Comparison of ENCODE assay signal across 21 mouse cellular contexts in the genomic region with DNA sequence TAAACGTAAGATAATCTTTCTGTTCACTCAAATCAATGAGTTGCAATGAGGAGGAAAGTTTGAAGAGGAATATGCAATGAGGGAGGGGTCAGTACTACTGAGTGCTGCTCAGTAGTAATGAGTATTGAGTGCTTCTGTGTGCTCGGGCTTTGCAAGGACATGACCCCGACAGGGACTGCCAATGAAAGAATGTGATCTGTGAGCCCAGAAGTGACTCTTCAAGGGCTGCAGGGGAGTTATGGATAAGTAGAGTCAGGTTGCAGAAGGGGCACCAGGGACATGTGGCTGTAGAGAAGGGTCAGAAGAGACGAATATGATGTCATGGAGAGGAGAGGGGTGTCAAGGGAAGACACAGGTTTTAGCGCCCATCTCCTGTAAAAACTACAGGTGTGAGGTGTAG. TPM values are rescaled to one million over a fixed set of nuclear protein-coding genes. Genes with fewer than 3 reads are reported as not detected.
DNase-seq lines count a peak whose midpoint lies in the region; TF ChIP-seq lines count a peak whose summit lies in the region.
"Had no signal": no experiment of that assay in that cellular context is flagged by ENCODE, and none has a peak within 500 bp of the region (broad histone marks: within the 10 kb centered on the region; RNA-seq: fewer than 3 reads in every experiment).

No protein-coding gene starts in this region.

- H3K9ac ChIP-seq in heart, adult 2 months (ENCODE audit: low read depth, low read length) = no peak overlapping the region
- H3K9ac ChIP-seq: embryonic facial prominence, embryonic 12.5 days; forebrain, embryonic 13.5 days; forebrain, embryonic 15.5 days; forebrain, postnatal 0 days had no signal

- DNase-seq in adrenal gland, adult (ENCODE audit: inconsistent age in 2 of 2, low spot score in 1 of 2) = peak; percentile 35 to 74
- no peak for DNase-seq in adrenal gland, adult 18-20 months (ENCODE audit: low spot score in 2 of 2)
- peak; percentile 22 for DNase-seq in adrenal gland, postnatal 14 days
- DNase-seq in adrenal gland, postnatal 10 days = no peak
- DNase-seq in heart, embryonic 10.5 days (ENCODE audit: low spot score) = no peak
- no peak for DNase-seq in heart, adult 2 months
- DNase-seq: adrenal gland, postnatal 36 days; B cell, adult 2 months; cerebellum, adult 11-12 months; cerebellum, adult 2 months; cerebellum, adult 9-10 months; cerebellum, postnatal 10 days; cerebellum, postnatal 25 days; forebrain, postnatal 0 days had no signal

- H3K4me3 ChIP-seq in heart, embryonic 10.5 days = no peak overlapping the region
- no peak overlapping the region for H3K4me3 ChIP-seq in heart, adult 2 months
- H3K4me3 ChIP-seq: embryonic facial prominence, embryonic 10.5 days; embryonic facial prominence, embryonic 12.5 days; forebrain, embryonic 13.5 days; forebrain, embryonic 15.5 days had no signal

- TF ChIP-seq EP300 in heart, adult 2 months (IDR thresholded peaks at IDR 0.05; ENCODE audit: insufficient read depth, low read depth, low read length) = no peak

- no peaks in the 10 kb centered on the region for H3K79me2 ChIP-seq in heart, adult 2 months (replicated peaks; ENCODE audit: control insufficient read depth, insufficient read depth, low read length)

- TF ChIP-seq CTCF in heart, adult 2 months (IDR thresholded peaks at IDR 0.05) = no peak

- intact Hi-C loops in heart, adult 2 months (cut with DNase I) = loop anchor here (2.0 kb wide), 1 partner anchor 328 kb away; no protein-coding TSS in a partner anchor

- H3K27me3 ChIP-seq in heart, embryonic 10.5 days (ENCODE audit: insufficient read depth, poor library complexity, severe bottlenecking) = no peaks in the 10 kb centered on the region
- H3K27me3 ChIP-seq in heart, adult 2 months (ENCODE audit: control insufficient read depth, insufficient read depth, low read length) = no peaks in the 10 kb centered on the region
- H3K27me3 ChIP-seq: CH12.LX; embryonic facial prominence, embryonic 12.5 days; forebrain, embryonic 13.5 days; forebrain, embryonic 15.5 days; Patski had no signal

- 61% methylated on average over 5 of the region's 5 CpGs for WGBS in heart, embryonic 10.5 days
- WGBS in heart, adult 2 months = 70% methylated on average over 5 of the region's 5 CpGs

- peaks cover 44% of the 10 kb centered on the region for H3K4me1 ChIP-seq in heart, embryonic 10.5 days
- H3K4me1 ChIP-seq in heart, adult 2 months (ENCODE audit: control insufficient read depth, insufficient read depth, low read length) = peaks cover 22% of the 10 kb centered on the region
- H3K4me1 ChIP-seq: forebrain, embryonic 13.5 days; forebrain, embryonic 15.5 days had no signal

- H3K36me3 ChIP-seq in heart, embryonic 10.5 days = peaks cover 72% of the 10 kb centered on the region
- H3K36me3 ChIP-seq in heart, adult 2 months (ENCODE audit: control insufficient read depth, insufficient read depth, low read length) = peaks cover 20% of the 10 kb centered on the region

- TF ChIP-seq POLR2A in heart, adult 2 months (IDR thresholded peaks at IDR 0.05; ENCODE audit: insufficient read depth, low read depth, low read length) = no peak

- 0 out of 2 replicates have a peak overlapping the region, but pooled peaks have one; percentile 59 for H3K27ac ChIP-seq in heart, embryonic 10.5 days
- no peak overlapping the region for H3K27ac ChIP-seq in heart, adult 2 months
- H3K27ac ChIP-seq: embryonic facial prominence, embryonic 10.5 days; embryonic facial prominence, embryonic 12.5 days; forebrain, embryonic 13.5 days; forebrain, embryonic 15.5 days had no signal

- no peaks in the 10 kb centered on the region for H3K9me3 ChIP-seq in heart, embryonic 10.5 days
- H3K9me3 ChIP-seq: embryonic facial prominence, embryonic 10.5 days; embryonic facial prominence, embryonic 12.5 days; forebrain, embryonic 13.5 days; forebrain, embryonic 15.5 days; G1E had no signal

RNA-seq across cellular contexts. Expression of a gene that starts 23.5 kb away (rescaled TPM):
- total RNA-seq in adrenal gland, adult 18-20 months (2021) = 10 to 100 TPM; 52.5 to 75.2 TPM
- total RNA-seq in adrenal gland, postnatal 14 days (2021) = 60.9 and 68.3 TPM in 2 replicates
- 10 to 100 TPM; 46.3 to 55.4 TPM for total RNA-seq in adrenal gland, postnatal 10 days (2021)
- 37.8 and 40.0 TPM in 2 replicates for polyA plus RNA-seq in heart, embryonic 10.5 days (2016; fragmentation: Nextera tagmentation; extraction: Ambion mirVana)
- 10 to 100 TPM; 41.6 to 46.2 TPM for total RNA-seq in heart, adult 2 months (2021)
- 16.1 and 21.7 TPM in 2 replicates for polyA plus RNA-seq in heart, adult 2 months (2012; rRNA removed)

RNA-seq across cellular contexts. Expression of a gene that starts 23.8 kb away (rescaled TPM):
- total RNA-seq in adrenal gland, adult 18-20 months (2021) = 10 to 100 TPM; 95.0 to 97.9 TPM
- total RNA-seq in adrenal gland, postnatal 14 days (2021) = 112 and 116 TPM in 2 replicates
- 100 to 1,000 TPM; 115 to 136 TPM for total RNA-seq in adrenal gland, postnatal 10 days (2021)
- polyA plus RNA-seq in heart, embryonic 10.5 days (2016; fragmentation: Nextera tagmentation; extraction: Ambion mirVana) = 140 and 141 TPM in 2 replicates
- 100 to 1,000 TPM; 112 to 118 TPM for total RNA-seq in heart, adult 2 months (2021)
- polyA plus RNA-seq in heart, adult 2 months (2012; rRNA removed) = 41.9 and 79.8 TPM in 2 replicates

Comparison
In these comparisons a context has a peak if more than half of its experiments do, and no peak if none do; other contexts are left out.
1. DNase-seq: peak in adrenal gland, adult (2 of 2) and adrenal gland, postnatal 14 days (single experiment); none in adrenal gland, adult 18-20 months (0 of 2), adrenal gland, postnatal 10 days (single experiment), heart, embryonic 10.5 days (single experiment) and heart, adult 2 months (0 of 2).